Mouse (Mus musculus): Measurements from ENCODE around the gene Hdac9.

Gene Hdac9

GRCm38 (mm10) chr12:34697981-34698380 is 218.9 kb downstream of the Hdac9 start:
- DNase-seq (ENCODE audit: low spot score), result no peak

DNA sequence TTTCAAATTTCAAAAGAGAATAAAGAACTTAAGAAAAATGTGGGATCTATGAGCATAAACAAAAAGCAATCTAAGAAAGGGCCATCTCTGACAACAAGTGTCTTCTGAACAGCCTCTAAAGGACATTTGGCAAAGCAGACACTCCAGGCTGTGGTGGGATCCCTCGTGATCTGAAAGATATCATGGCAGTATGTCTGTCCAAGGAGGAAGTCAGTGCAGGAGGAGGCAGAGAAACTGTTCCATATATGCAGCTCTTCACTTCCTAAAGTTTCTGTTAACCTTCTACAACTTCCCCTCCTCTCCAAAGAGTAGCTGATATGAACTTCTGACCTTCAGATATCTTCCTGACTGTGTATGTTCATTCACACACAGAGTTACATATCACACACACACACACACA is 220.2 kb downstream of the Hdac9 start:
- DNase-seq (ENCODE audit: low spot score), result no peak

- DNase-seq (ENCODE audit: low spot score), result no peak
Observed at GRCm38 (mm10) chr12:34688941-34689340, 228.0 kb downstream of the Hdac9 start.

- no peak for DNase-seq (ENCODE audit: low spot score)
Observed at GRCm38 (mm10) chr12:34683375-34683774, 233.5 kb downstream of the Hdac9 start.

- DNase-seq (ENCODE audit: low spot score), result no peak
Observed at GRCm38 (mm10) chr12:34682657-34683056, 234.2 kb downstream of the Hdac9 start.

- DNase-seq (ENCODE audit: low spot score), result no peak
Observed at GRCm38 (mm10) chr12:34680576-34680975, 236.3 kb downstream of the Hdac9 start.

- DNase-seq (ENCODE audit: low spot score), result no peak
Observed at GRCm38 (mm10) chr12:34677110-34677509, 239.8 kb downstream of the Hdac9 start.

- DNase-seq (ENCODE audit: low spot score), result no peak
Observed at GRCm38 (mm10) chr12:34674235-34674634, 242.7 kb downstream of the Hdac9 start.

DNA sequence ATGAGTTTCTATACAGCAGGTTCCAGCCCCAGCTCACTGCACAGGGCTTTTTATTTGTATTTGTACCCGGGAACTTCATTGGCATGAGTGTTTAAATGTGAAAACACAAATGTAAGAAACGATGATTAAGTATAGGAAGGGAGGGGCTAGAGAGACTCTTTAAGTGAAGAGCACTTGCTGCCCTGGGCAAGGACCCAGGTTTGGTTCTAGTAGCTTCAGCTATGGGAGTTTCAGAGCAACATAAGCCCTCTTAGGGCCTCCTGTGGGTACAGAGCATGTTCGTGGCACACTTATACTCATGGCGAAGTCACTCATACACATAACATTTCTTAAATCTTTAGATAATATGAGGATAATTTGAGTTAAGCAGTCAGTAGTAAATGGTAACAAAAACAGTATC is 243.4 kb downstream of the Hdac9 start:
- no peak for DNase-seq (ENCODE audit: low spot score)

- DNase-seq (ENCODE audit: low spot score), result peak; percentile 28
Observed at GRCm38 (mm10) chr12:34664758-34665157, 252.1 kb downstream of the Hdac9 start.

DNA sequence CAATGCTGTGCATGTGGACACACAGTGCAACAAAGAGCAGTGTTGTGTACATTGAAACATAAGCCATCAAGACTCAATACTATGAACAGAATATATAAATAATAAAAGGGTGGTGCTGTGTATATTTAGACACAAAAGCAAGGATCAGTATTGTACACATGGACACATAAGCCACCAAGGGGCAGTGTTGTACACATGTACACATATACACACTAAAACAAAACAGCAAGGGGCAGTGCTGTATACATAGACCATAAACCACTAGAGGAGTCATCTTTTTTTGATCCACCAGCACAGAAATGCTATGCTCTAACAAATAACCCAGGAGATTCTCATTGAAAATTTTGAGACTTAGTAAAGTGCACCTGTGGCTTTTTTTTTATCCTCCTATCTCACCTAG is 255.5 kb downstream of the Hdac9 start:
- DNase-seq (ENCODE audit: low spot score), result no peak

DNA sequence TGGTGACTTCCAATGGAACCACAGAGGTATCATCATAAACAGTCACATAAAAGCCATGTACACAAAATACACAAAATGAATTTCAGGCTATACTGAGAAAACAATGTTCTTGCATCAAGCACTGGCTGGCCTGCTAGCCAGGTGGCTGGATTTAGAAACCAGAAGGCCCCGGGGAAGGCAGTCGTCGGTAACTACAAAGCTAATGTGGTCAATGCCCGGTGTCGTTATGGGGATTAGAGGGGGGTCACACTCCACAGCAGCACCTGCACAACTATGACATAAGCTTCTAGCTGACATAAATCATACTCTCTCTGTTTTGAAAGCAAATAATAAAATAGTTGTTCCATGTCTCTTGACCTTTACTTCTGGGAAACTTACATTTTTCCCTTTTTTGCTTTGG is 256.9 kb downstream of the Hdac9 start:
- DNase-seq (ENCODE audit: low spot score), result no peak

- no peak for DNase-seq (ENCODE audit: low spot score)
Observed at GRCm38 (mm10) chr12:34658568-34658967, 258.3 kb downstream of the Hdac9 start.

DNA sequence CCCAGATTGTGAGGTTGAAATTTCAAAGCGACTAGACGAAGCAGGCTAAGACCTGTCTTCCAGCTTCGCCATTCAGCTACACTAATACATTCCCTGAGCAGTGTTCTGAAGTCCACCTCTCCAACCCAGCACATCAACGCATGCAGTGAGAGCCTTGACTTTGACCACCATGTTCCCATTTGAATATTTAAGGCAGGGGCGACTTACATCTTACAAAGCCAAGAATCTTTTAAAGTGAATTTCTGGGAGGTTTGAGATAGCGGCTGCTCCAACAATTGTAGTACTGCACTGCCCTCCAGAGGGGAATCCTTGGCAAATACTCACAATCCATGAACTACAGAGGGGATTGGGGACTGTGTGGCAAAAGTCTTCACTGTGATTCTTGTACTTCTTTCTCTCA is 258.8 kb downstream of the Hdac9 start:
- peak; percentile 6 for DNase-seq (ENCODE audit: low spot score)

GRCm38 (mm10) chr12:34653615-34654014 is 263.3 kb downstream of the Hdac9 start:
- DNase-seq (ENCODE audit: low spot score), result no peak

- no peak for DNase-seq (ENCODE audit: low spot score)
Observed at GRCm38 (mm10) chr12:34648753-34649152, 268.1 kb downstream of the Hdac9 start.

DNA sequence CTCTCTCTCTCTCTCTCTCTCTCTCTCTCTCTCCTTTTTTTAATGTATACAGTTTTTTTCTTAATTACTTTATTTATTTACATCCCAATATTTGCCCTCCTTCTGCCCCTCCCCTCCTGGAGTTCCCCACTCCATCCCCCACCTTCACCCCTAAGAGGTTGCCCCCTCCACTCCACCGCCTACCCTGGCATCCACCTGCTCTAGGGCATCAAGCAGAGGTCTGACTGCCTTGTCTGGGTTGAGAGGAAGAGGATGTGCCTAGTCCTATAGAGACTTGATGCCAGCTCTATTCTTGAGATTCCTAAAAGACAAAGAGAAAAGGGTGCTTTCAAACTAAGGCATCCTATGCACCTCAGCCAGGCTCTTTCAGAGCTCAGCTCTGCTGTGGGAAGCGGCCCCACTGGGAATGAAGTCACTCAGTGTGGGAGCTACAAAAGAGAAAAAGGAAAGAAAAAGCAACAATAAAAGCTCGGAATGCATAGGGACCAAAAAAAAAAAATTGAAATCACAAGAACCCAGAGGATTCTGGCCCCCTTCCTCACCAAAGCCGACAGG is 275.1 kb downstream of the Hdac9 start:
- no peak for DNase-seq (ENCODE audit: low spot score)

DNA sequence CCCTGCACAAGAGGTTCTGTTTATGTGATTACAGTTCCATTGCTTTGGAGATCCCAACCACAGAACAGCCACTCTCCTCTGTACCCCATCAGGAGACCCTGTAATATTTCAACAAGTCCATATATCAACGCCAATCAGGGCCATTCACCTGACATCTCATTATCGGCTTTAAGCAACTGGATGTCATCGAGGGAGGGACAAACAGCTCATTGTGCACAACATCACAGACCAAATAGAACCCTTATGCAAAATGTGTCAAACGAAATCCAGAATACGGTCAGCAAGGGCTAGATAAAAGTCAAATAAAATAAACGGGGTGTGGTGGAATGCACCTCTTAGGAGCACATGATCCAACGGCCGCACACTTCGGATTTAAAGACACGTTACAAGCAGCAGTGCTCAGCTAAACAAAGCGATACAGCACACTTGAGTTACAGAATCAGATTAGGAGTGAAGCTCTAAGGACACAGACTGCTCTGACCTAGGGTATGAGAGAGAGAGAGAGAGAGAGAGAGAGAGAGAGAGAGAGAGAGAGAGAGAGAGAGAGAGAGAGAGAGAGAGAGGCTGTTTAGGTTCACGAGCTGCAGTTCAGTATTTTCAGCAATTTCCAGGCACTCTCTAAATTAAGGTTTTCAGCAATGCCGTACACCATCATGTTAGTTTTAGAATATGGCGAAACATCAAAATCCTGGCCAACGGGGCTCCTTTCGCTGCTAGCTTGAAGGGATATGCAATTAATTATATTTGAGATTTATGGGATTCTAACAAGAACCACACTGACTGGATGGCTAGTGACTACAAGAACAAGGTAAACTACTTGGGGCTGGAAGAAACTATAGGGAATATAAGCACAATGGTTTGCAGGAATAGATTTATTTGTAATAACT is 279.4 kb downstream of the Hdac9 start:
- DNase-seq (ENCODE audit: low spot score), result no peak

DNA sequence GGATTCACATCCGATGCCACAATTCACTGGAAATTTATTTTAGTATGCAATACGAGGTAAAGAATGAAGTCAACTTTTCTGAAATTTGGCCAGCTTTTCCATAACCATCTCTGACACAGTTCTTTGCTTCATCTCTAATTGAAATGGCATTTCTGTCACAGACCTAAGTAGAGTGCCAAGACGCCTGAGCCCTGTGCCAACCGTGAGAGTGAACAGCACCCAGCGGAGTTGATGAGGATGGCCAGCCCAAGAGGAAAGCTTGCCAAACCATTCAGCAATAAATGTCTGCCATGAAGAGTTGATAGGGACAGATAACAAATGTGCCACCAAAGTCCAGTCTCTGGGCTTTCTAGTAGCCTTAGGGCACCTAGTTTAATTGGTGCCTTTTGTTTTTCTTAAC is 297.8 kb downstream of the Hdac9 start:
- DNase-seq (ENCODE audit: low spot score), result no peak

GRCm38 (mm10) chr12:34618321-34618720 is 298.6 kb downstream of the Hdac9 start:
- DNase-seq (ENCODE audit: low spot score), result no peak

- no peak for DNase-seq (ENCODE audit: low spot score)
Observed at GRCm38 (mm10) chr12:34617836-34618235, 299.1 kb downstream of the Hdac9 start.

DNA sequence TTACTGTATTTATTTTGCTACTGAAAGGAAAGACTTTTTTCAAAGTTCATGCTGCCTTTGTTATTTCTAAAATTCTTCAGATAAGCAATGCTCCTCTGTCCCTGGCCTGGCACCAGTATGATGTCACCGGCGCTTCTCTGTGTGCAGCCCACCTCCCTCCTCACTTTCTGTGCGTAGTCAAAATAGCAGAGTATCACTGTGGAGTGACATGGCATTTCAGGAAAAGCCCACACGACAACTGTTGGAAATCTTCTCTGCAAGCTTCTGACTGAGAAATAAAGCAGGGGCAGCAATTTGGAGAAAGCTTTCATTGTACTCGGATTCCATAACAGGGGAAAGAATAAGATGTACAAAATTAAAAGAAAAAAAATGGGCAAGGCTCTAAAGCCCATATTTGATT is 302.1 kb downstream of the Hdac9 start:
- no peak for DNase-seq (ENCODE audit: low spot score)

DNA sequence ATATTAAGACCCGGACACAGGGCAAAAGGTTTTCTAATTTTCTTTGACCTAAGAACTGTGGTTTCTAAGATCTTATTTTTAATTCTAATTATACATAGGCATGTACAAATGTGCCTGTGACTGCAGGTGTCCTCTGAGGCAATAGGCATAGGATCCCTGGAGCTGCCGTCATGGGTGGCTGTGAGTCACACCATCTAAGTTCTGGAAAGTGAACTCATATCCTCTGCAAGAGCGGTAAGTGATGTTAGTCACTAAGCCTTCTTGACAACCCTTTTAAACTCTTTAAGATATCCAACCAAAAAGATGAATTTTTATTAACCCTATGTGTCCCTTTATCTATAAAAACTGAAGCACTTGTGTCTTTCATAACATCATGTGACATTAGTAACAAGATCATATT is 304.4 kb downstream of the Hdac9 start:
- no peak for DNase-seq (ENCODE audit: low spot score)

- DNase-seq (ENCODE audit: low spot score), result no peak
Observed at GRCm38 (mm10) chr12:34604521-34604920, 312.4 kb downstream of the Hdac9 start.

Data from yolk sac, embryonic 10.5 days (tissue).